Mouse (Mus musculus) layer of hippocampus, postnatal 10 days (tissue): Measurements from ENCODE around the gene Olfr164. TPM values are rescaled to one million over a fixed set of nuclear protein-coding genes. Genes with fewer than 3 reads are reported as not detected.

Experiments
- DNase-seq, 2 experiments: peaks; one replicate each; pipeline ENCODE4 v3.0.0; 2021; ENCODE audit warnings: low spot score in 2 of 2
- long read RNA-seq: library from polyadenylated mRNA; stranded (forward); transcript quantifications from one replicate; pipeline ENCODE4 v2.0.0, GENCODE M21; 2023
- microRNA-seq, 2 experiments: library from miRNA; unstranded; fragments of <30 nt; microRNA quantifications; one replicate each; pipeline ENCODE4 v1.2.0; 2021
- total RNA-seq, 2 experiments: library from RNA; stranded (reverse); gene quantifications; 2 replicates each; pipeline ENCODE4 v1.2.3; 2021

Gene Olfr164
- total RNA-seq: not detected
- long read RNA-seq: 0 reads

DNA sequence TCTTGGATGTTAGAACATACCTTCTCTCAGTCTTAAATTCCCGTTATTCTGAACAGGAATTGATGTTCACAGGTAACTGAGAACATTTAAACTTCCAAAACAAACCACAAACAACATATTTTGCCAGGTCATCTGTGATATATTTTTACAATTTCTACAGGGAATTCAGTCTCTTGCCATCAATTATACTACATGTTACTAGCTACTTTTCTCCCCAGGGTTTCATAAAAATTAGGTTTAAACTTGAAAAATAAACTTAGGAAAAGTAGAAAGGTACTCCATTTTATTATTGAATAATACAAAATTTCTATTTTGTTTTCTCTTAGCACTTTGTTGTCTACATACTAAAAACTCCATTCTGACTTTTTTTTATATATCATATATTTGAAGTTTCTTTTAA, at the start of gene Olfr164:
Olfr164 (minus strand) TSS at position 101 of the 400 bp plus-strand sequence.
- DNase-seq: no peak

DNA sequence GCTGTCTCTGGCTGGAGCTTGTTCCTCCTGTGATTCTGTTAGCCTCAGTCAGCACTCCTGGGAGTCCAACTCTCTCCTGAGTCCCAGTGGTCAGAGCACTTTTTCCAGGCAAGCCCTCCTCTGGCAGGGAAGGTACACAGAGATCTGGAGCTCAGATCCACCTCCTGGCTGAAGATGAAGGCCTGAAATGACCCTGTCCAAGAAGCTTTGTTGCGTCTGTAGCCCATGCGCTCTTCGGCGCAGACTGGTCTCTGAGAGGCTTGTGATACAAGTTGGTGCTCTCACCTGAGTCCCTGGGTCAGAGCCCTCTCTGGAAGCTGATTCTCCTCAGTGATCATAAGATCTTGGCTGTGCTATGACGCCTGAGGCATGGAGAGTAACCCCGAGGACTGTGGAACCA, 35.2 kb upstream of the Olfr164 start:
- no peak for DNase-seq

DNA sequence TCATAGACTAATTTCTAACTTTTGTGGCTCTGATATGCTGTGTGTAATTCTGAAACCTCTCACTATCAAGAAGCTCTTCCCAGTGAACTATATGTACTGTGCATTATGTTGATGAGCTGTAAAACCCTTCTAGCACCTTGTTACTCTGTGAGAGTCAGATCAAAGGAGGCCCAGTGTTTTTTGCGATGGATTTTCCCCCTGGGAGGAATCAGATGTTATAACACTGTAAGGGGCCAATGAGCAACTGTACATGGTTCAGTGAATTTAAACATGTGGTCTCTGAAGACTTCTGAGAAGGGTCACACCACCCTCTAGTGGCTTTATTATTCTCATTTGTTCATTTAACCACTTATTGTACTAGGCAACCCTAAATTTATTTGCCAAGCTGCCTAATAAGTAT, 50.6 kb downstream of the Olfr164 start:
- no peak for DNase-seq

DNA sequence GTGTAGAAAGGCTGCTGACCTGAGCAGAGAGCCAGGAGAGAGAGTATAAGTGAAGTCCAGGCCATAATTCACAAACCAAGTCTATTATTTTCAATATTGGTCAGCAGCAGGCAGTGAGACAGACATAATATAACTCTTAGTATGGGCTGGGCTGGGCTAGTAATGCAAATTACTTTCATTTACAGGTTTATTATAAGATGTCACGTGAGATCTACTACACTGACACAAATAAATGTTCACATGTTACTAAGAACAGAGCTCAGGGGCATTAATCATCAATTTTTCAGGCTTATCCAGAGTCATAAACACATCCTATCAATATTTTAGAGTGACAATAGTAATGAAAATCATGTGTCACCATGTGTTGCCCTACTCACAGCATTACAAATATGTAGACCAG, 53.1 kb downstream of the Olfr164 start:
- no peak for DNase-seq

DNA sequence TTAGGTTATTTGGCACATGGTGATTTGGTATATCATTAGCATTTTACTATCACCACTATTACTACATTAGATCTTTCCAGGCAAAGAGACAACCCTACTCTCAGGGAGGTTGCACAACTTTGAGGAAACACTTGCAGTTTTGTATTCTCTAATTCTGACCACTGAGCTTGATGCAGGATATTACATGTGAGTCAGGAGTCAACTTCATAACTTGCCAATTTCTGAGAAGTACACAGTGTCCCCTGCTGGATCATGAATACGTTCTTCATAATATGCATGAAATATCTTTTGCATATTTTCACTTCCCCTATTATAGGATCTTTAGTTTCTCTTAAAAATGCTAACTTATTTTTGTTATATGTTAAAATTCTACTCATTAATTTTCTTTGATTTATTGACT, 68.0 kb downstream of the Olfr164 start:
- no peak for DNase-seq

DNA sequence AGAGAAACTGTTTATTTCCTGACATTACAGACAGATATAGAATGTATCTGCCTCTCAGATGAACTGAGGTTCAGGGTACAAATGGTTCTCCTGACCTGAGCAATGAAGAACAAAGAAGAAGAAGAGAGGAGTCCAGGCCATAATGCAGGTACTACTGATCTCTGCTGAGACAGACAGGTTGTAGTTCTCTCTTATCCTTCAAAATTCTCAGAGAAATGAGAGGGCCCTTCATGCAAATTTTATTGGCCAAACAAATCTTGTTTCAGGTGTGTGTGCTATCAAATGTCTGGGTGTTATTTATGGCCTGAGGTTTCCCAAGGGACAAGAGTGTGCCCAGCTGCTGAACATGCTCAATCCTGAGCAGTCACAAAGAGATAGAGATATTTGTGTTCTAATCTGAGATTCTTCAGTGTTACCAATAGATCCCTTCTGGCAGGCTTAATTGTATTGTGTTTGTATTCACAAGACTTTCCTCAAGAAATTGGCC, 72.3 kb downstream of the Olfr164 start:
- no peak for DNase-seq

DNA sequence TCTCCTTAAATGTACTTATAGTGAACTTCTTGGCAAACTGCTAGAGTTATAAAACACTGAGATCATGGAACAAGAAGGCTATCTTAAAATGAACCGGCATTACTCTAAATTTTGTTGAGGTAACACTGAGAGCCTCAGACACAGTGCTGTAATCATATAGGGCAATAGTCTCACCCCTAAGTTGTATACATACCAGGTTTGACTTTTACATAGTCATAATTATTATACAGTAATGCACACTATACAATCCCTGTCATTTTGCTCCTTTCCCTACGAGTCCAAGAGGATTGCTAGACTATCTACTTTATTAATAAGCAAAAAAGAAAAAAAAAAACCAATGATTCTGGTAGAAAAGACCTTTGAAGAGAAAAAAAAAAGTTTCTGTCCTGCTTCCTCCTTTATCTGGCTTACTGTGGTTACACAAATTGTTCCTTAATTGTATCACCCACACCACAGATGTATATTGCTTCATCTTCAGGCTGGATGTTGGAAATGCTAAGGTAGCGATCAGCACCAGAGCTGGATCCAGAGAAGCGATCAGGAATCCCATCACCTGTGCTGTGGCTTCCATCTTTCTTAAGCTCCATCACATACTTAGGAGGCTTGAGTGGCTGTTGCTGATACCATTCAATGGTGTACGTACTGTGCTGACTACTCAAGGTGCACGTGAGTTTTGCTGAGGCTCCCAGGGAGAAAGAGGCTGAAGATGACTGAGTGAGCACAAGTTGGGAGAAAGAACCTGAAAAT, 72.9 kb downstream of the Olfr164 start:
- no peak for DNase-seq

DNA sequence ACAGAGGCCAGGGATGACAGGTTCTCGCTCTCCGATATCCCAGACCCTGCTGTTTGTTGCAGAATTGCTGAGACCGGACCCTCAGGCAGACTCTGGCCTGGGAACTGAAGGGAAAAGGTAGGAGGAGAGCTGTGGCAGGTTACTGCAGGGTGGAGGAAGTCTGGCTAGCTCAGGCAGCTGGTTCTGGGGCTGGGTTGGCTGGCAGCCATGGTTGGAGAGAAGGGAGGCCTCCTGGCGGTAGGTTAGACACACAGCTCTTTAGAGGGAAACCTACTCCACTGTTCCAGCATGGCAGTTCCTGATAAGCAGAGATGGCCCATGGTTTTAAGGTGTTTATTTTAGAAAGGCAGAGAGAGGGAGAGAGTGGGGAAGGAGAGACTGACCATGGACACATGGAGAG, 77.1 kb downstream of the Olfr164 start:
- DNase-seq: no peak

Small RNA genes lying within 50 kb of the gene (microRNA-seq; reads per million reads assigned to microRNA genes)
- 0 reads per million in 2 experiments for gene Gm23612

Other genes starting within 250 kb of the Olfr164 start
- not detected for gene Olfr165, start 109.1 kb upstream of the Olfr164 start, total RNA-seq
- not detected for gene Olfr166, start 169.6 kb upstream of the Olfr164 start, total RNA-seq
- gene Olfr167, start 208.2 kb upstream of the Olfr164 start, total RNA-seq: not detected
- not detected for gene Olfr168, start 221.5 kb upstream of the Olfr164 start, total RNA-seq